Comparison of ENCODE assay signal across 21 mouse cellular contexts in the genomic region with DNA sequence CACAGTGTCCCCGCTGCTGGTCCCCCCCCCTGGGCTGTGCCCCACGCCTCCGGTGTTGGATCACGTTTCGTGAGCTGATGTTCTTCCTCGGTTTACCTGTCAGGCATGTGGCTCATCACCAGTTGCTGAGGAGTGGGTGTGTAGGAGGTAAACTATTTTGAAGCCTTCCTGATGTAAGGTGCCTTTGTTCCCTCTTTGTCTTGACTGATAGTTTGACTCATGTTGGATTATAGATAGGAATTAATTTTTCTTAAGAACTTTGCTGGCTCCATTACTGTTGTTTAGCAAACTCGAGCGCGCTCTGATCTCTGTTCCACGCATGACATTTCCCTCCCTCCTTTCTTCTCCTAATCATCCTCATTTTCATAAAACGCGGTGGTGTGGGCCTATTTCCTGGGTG.
"Had no signal": no experiment of that assay in that cellular context is flagged by ENCODE, and none has a peak within 500 bp of the region (broad histone marks: within the 10 kb centered on the region; RNA-seq: fewer than 3 reads in every experiment).

No protein-coding gene starts in this region.

- DNase-seq: kidney, adult 8-10 months; kidney, postnatal 10 days; kidney, postnatal 36 days; layer of hippocampus, postnatal 36 days; liver; lung, adult 18-20 months; lung, postnatal 14 days; lung, postnatal 4 days; retina, postnatal 1 day; right cerebral cortex, postnatal 4 days; thymus, postnatal 25 days had no signal

- H3K4me3 ChIP-seq: kidney, embryonic 15.5 days; limb, embryonic 10.5 days; limb, embryonic 13.5 days; liver, embryonic 12.5 days; liver, embryonic 15.5 days; midbrain, embryonic 12.5 days; myocyte; neural tube, embryonic 13.5 days had no signal

- H3K9ac ChIP-seq: kidney, embryonic 15.5 days; limb, embryonic 13.5 days; liver, embryonic 12.5 days; liver, embryonic 15.5 days; midbrain, embryonic 12.5 days; neural tube, embryonic 13.5 days had no signal

- ATAC-seq: liver, embryonic 12.5 days; midbrain, embryonic 16.5 days had no signal

- H3K4me1 ChIP-seq: liver, embryonic 12.5 days; liver, embryonic 15.5 days had no signal

- H3K27ac ChIP-seq: kidney, embryonic 15.5 days; limb, embryonic 10.5 days; limb, embryonic 13.5 days; liver, embryonic 12.5 days; liver, embryonic 15.5 days; midbrain, embryonic 12.5 days; neural tube, embryonic 13.5 days; stomach, postnatal 0 days had no signal

- H3K27me3 ChIP-seq: kidney, embryonic 15.5 days; limb, embryonic 13.5 days; liver, embryonic 12.5 days; liver, embryonic 15.5 days; midbrain, embryonic 12.5 days; neural tube, embryonic 13.5 days had no signal

- H3K36me3 ChIP-seq: kidney, embryonic 15.5 days; limb, embryonic 10.5 days; limb, embryonic 13.5 days; liver, embryonic 15.5 days; midbrain, embryonic 12.5 days; neural tube, embryonic 13.5 days had no signal

- H3K4me2 ChIP-seq: kidney, embryonic 15.5 days; limb, embryonic 13.5 days; liver, embryonic 12.5 days; liver, embryonic 15.5 days; midbrain, embryonic 12.5 days; neural tube, embryonic 13.5 days had no signal

- H3K9me3 ChIP-seq: kidney, embryonic 15.5 days; limb, embryonic 10.5 days; limb, embryonic 13.5 days; liver, embryonic 12.5 days; liver, embryonic 15.5 days; midbrain, embryonic 12.5 days; neural tube, embryonic 13.5 days had no signal
